Mouse (Mus musculus) E14TG2a.4 (cell line): ENCODE data around the gene Rgs3.

Source experiments
- CTCF ChIP-seq: conservative IDR thresholded peaks from 2 replicates; pipeline ENCODE4 v1.5.1; 2014; ENCODE audit warnings: low read length
- NANOG ChIP-seq: IDR thresholded peaks from 2 replicates; pipeline ENCODE4 v1.6.1; 2014; ENCODE audit warnings: borderline replicate concordance, low read length, mixed read lengths
- POU5F1 ChIP-seq: IDR thresholded peaks from 2 replicates; pipeline ENCODE4 v1.6.1; 2014; ENCODE audit warnings: low read length, borderline replicate concordance

DNA sequence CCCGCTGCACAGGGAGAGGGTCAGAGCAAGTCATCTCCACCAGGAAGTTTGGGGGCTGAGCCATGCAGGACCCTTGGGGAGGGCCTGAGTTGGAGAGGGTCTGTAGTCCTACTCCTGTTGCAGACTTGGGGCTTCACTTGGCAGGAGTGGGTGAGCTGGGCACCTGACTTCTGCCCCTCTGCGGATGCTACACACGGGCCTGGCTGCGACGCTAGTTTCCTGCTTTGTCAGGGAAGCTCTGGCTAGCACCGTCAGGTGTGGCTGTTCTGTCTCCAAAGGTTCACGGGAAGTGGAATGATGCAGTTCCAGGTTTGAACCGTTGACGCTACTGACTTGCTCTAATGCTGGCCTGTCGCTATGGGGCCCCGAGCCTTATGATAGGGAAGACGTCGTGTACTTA, 144.6 kb downstream of the Rgs3 start:
- TF ChIP-seq CTCF (no peak), POU5F1 (no peak), NANOG (no peak)
